Mouse (Mus musculus): Measurements from ENCODE around the gene Tubgcp6.
A peak's percentile ranks its signal among the peaks of the same experiment; 100 is the strongest.

The Tubgcp6 gene

GRCm38 (mm10) chr15:89122649-89123366, at the start of gene Tubgcp6:
TSS of gene Tubgcp6 (minus strand) at chr15:89123112.
- peak; percentile 97 for DNase-seq (ENCODE audit: low spot score in 2 of 2)

GRCm38 (mm10) chr15:89172276-89172935, 49.5 kb upstream of the Tubgcp6 start:
- no peak for DNase-seq (ENCODE audit: low spot score in 2 of 2)

- DNase-seq (ENCODE audit: low spot score in 2 of 2): no peak
Measured at GRCm38 (mm10) chr15:89171526-89172051, 48.7 kb upstream of the Tubgcp6 start.

- no peak for DNase-seq (ENCODE audit: low spot score in 2 of 2)
Measured at GRCm38 (mm10) chr15:89170102-89170501, 47.2 kb upstream of the Tubgcp6 start.

GRCm38 (mm10) chr15:89169431-89169830, 46.5 kb upstream of the Tubgcp6 start:
- peak; percentile 88 to 90 for DNase-seq (ENCODE audit: low spot score in 2 of 2)

GRCm38 (mm10) chr15:89168922-89169321, 46.0 kb upstream of the Tubgcp6 start:
- no peak for DNase-seq (ENCODE audit: low spot score in 2 of 2)

GRCm38 (mm10) chr15:89165478-89165877, 42.6 kb upstream of the Tubgcp6 start:
- DNase-seq (ENCODE audit: low spot score in 2 of 2): no peak

- no peak for DNase-seq (ENCODE audit: low spot score in 2 of 2)
Measured at GRCm38 (mm10) chr15:89161397-89161796, 38.5 kb upstream of the Tubgcp6 start.

GRCm38 (mm10) chr15:89158516-89158915, 35.6 kb upstream of the Tubgcp6 start:
- no peak for DNase-seq (ENCODE audit: low spot score in 2 of 2)

- peak in 1 of 2 experiments; percentile 71 for DNase-seq (ENCODE audit: low spot score in 2 of 2)
Measured at GRCm38 (mm10) chr15:89157954-89158353, 35.0 kb upstream of the Tubgcp6 start.

GRCm38 (mm10) chr15:89152312-89152711, 29.4 kb upstream of the Tubgcp6 start:
- no peak for DNase-seq (ENCODE audit: low spot score in 2 of 2)

GRCm38 (mm10) chr15:89150041-89150390, 27.1 kb upstream of the Tubgcp6 start:
- no peak for DNase-seq (ENCODE audit: low spot score in 2 of 2)

GRCm38 (mm10) chr15:89149271-89150040, 26.5 kb upstream of the Tubgcp6 start, which contains the start of gene Mapk11:
TSS of gene Mapk11 (minus strand) at chr15:89149628.
- peak; percentile 70 to 75 for DNase-seq (ENCODE audit: low spot score in 2 of 2)

GRCm38 (mm10) chr15:89148496-89149270, 25.8 kb upstream of the Tubgcp6 start:
- DNase-seq (ENCODE audit: low spot score in 2 of 2): no peak

GRCm38 (mm10) chr15:89147895-89148294, 25.0 kb upstream of the Tubgcp6 start:
- no peak for DNase-seq (ENCODE audit: low spot score in 2 of 2)

- DNase-seq (ENCODE audit: low spot score in 2 of 2): no peak
Measured at GRCm38 (mm10) chr15:89147456-89147855, 24.5 kb upstream of the Tubgcp6 start.

GRCm38 (mm10) chr15:89147024-89147423, 24.1 kb upstream of the Tubgcp6 start:
- DNase-seq (ENCODE audit: low spot score in 2 of 2): no peak

GRCm38 (mm10) chr15:89146537-89146936, 23.6 kb upstream of the Tubgcp6 start:
- DNase-seq (ENCODE audit: low spot score in 2 of 2): peak; percentile 72 to 74

GRCm38 (mm10) chr15:89145813-89146350, 23.0 kb upstream of the Tubgcp6 start:
- no peak for DNase-seq (ENCODE audit: low spot score in 2 of 2)

GRCm38 (mm10) chr15:89144965-89145364, 22.1 kb upstream of the Tubgcp6 start:
- no peak for DNase-seq (ENCODE audit: low spot score in 2 of 2)

- no peak for DNase-seq (ENCODE audit: low spot score in 2 of 2)
Measured at GRCm38 (mm10) chr15:89143134-89143533, 20.2 kb upstream of the Tubgcp6 start.
